Comparison of ENCODE assay signal across 20 mouse cellular contexts in the genomic region with DNA sequence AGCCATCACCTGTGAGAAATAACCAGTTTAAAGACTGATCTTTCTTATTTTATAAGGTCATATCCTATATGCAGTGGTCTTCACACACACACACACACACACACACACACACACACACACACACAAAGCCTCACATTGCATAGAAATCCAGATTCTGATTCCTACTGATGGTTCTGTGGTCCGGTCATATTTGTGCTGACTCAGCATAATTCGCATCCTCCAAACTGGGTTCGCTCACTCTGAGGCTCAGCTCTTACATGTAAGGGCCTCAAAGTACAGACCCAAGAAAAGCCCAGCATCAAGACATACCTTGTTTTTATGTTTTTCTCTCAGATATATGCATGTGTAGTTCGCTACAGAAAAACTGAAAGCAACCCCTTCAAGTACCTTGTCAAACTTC. TPM values are rescaled to one million over a fixed set of nuclear protein-coding genes. Genes with fewer than 3 reads are reported as not detected.
DNase-seq lines count a peak whose midpoint lies in the region; ATAC-seq and TF ChIP-seq lines count a peak whose summit lies in the region.
"Had no signal": no experiment of that assay in that cellular context is flagged by ENCODE, and none has a peak within 500 bp of the region (broad histone marks: within the 10 kb centered on the region; RNA-seq: fewer than 3 reads in every experiment).

No protein-coding gene starts in this region.

- no peaks in the 10 kb centered on the region for H3K9me3 ChIP-seq in liver, embryonic 12.5 days (replicated peaks)
- H3K9me3 ChIP-seq in CH12.LX (replicated peaks; ENCODE audit: low read length), result no peaks in the 10 kb centered on the region
- no peaks in the 10 kb centered on the region for H3K9me3 ChIP-seq in MEL (replicated peaks; ENCODE audit: insufficient read depth, low read length)
- no peaks in the 10 kb centered on the region; the same call in 1 of the 2 replicates for H3K9me3 ChIP-seq in heart, embryonic 12.5 days (replicated peaks)
- H3K9me3 ChIP-seq: embryonic facial prominence, embryonic 10.5 days; embryonic facial prominence, embryonic 12.5 days; forebrain, embryonic 13.5 days; forebrain, embryonic 15.5 days; G1E had no signal

- no peaks in the 10 kb centered on the region for H3K79me2 ChIP-seq in liver, adult 2 months (ENCODE audit: control insufficient read depth, insufficient read depth, low read length)
- H3K79me2 ChIP-seq in CH12.LX (replicated peaks; ENCODE audit: control insufficient read depth, extremely low read depth, insufficient read depth, poor library complexity, severe bottlenecking) (no peaks in the 10 kb centered on the region), MEL (ENCODE audit: control insufficient read depth, insufficient read depth, low read length, poor library complexity) (no peaks in the 10 kb centered on the region)

- H3K36me3 ChIP-seq in liver, adult 2 months (ENCODE audit: control insufficient read depth, insufficient read depth, low read length), result peaks cover 34% of the 10 kb centered on the region
- peaks cover 7% of the 10 kb centered on the region for H3K36me3 ChIP-seq in liver, embryonic 12.5 days
- no peaks in the 10 kb centered on the region for H3K36me3 ChIP-seq in CH12.LX (replicated peaks in 1 of 2; ENCODE audit: control insufficient read depth in 1 of 2, insufficient read depth in 1 of 2, low read length in 1 of 2)
- 0 out of 4 replicates have a peak, but pooled peaks cover 0 to 2% of the 10 kb centered on the region in 2 experiments for H3K36me3 ChIP-seq in MEL (ENCODE audit: control insufficient read depth in 1 of 2, insufficient read depth in 2 of 2, low read length in 2 of 2)
- H3K36me3 ChIP-seq in heart, embryonic 12.5 days, result no peaks in the 10 kb centered on the region
- H3K36me3 ChIP-seq: embryonic facial prominence, embryonic 10.5 days; embryonic facial prominence, embryonic 12.5 days; forebrain, embryonic 15.5 days; G1E had no signal

- H3K4me2 ChIP-seq in liver, embryonic 12.5 days, result no peak overlapping the region
- H3K4me2 ChIP-seq in CH12.LX (ENCODE audit: insufficient read depth, low read depth, poor library complexity, severe bottlenecking), result peak overlapping the region; percentile 42
- no peak overlapping the region for H3K4me2 ChIP-seq in heart, embryonic 12.5 days
- H3K4me2 ChIP-seq: embryonic facial prominence, embryonic 12.5 days; forebrain, embryonic 13.5 days; forebrain, embryonic 15.5 days had no signal

- DNase-seq in liver, adult 2 months (ENCODE audit: extremely low read depth, low read depth, low spot score), result peak; percentile 42
- DNase-seq in CH12.LX (ENCODE audit: extremely low read depth) (no peak), MEL (ENCODE audit: low read depth, low spot score) (no peak)
- DNase-seq: adrenal gland, adult 2 months; adrenal gland, postnatal 10 days; adrenal gland, postnatal 25 days; B cell, adult 2 months; cerebellum, adult 11 months; cerebellum, adult 18-20 months; cerebellum, adult 8-10 months; cerebellum, postnatal 25 days; forebrain, postnatal 0 days had no signal

- no peak for TF ChIP-seq CTCF in liver, adult 2 months (IDR thresholded peaks at IDR 0.05; ENCODE audit: low read depth, low read length)
- TF ChIP-seq CTCF in CH12.LX (conservative IDR thresholded peaks at IDR 0.05 in 1 of 2, IDR thresholded peaks at IDR 0.05 in 1 of 2; ENCODE audit: low read depth in 2 of 2, low read length in 2 of 2), result no peak
- TF ChIP-seq CTCF in MEL (IDR thresholded peaks at IDR 0.05 in 2 of 3, conservative IDR thresholded peaks at IDR 0.05 in 1 of 3; ENCODE audit: control insufficient read depth in 1 of 3, insufficient read depth in 1 of 3, low read depth in 2 of 3, low read length in 3 of 3, poor library complexity in 1 of 3, severe bottlenecking in 1 of 3), result no peak

- no peak for TF ChIP-seq POLR2A in liver, adult 2 months (IDR thresholded peaks at IDR 0.05; ENCODE audit: extremely low read depth, insufficient read depth, low read length)
- no peak for TF ChIP-seq POLR2A in CH12.LX (IDR thresholded peaks at IDR 0.05; ENCODE audit: low read depth, low read length)
- TF ChIP-seq POLR2A in MEL (IDR thresholded peaks at IDR 0.05; ENCODE audit: control insufficient read depth in 1 of 2, insufficient read depth in 1 of 2, low read depth in 1 of 2, low read length in 2 of 2, poor library complexity in 1 of 2), result no peak

- dilution Hi-C loops in CH12.LX (cut with MboI; ENCODE audit: extremely low pct_ligation_motif_present, extremely low pct_unique_long_range_greater_than_20kb, low sequenced_read_pairs), result no loop called here

- no peak for TF ChIP-seq RAD21 in CH12.LX (IDR thresholded peaks at IDR 0.05; ENCODE audit: low read depth, low read length)
- TF ChIP-seq RAD21 in MEL (IDR thresholded peaks at IDR 0.05; ENCODE audit: low read depth, low read length), result no peak

- H3K27me3 ChIP-seq in liver, adult 2 months (ENCODE audit: control insufficient read depth, insufficient read depth, low read length), result no peaks in the 10 kb centered on the region
- H3K27me3 ChIP-seq in liver, embryonic 12.5 days (replicated peaks), result no peaks in the 10 kb centered on the region
- H3K27me3 ChIP-seq in CH12.LX (replicated peaks), result no peaks in the 10 kb centered on the region
- H3K27me3 ChIP-seq in MEL (ENCODE audit: control insufficient read depth in 1 of 2, insufficient read depth in 2 of 2, low read length in 2 of 2), result no peaks in the 10 kb centered on the region
- H3K27me3 ChIP-seq in heart, embryonic 12.5 days (replicated peaks), result no peaks in the 10 kb centered on the region
- H3K27me3 ChIP-seq: embryonic facial prominence, embryonic 12.5 days; forebrain, embryonic 13.5 days; forebrain, embryonic 15.5 days had no signal

- no peak overlapping the region for H3K4me3 ChIP-seq in liver, adult 2 months (ENCODE audit: insufficient read depth, low read depth, low read length)
- H3K4me3 ChIP-seq in liver, embryonic 12.5 days, result no peak overlapping the region
- H3K4me3 ChIP-seq in CH12.LX (replicated peaks in 1 of 3; ENCODE audit: low read depth in 2 of 3, low read length in 2 of 3, poor library complexity in 1 of 3) (no peak overlapping the region), MEL (ENCODE audit: control insufficient read depth in 1 of 2, insufficient read depth in 1 of 2, low read depth in 2 of 2, low read length in 2 of 2) (no peak overlapping the region)
- H3K4me3 ChIP-seq in heart, embryonic 12.5 days, result no peak overlapping the region
- H3K4me3 ChIP-seq: embryonic facial prominence, embryonic 10.5 days; embryonic facial prominence, embryonic 12.5 days; forebrain, embryonic 13.5 days; forebrain, embryonic 15.5 days had no signal

- TF ChIP-seq EP300 in CH12.LX (IDR thresholded peaks at IDR 0.05; ENCODE audit: low read length) (no peak), MEL (IDR thresholded peaks at IDR 0.05; ENCODE audit: low read depth in 1 of 2, low read length in 2 of 2) (no peak)

- no peak overlapping the region for H3K9ac ChIP-seq in liver, adult 2 months (ENCODE audit: low read depth, low read length)
- no peak overlapping the region for H3K9ac ChIP-seq in liver, embryonic 12.5 days
- H3K9ac ChIP-seq in CH12.LX (ENCODE audit: insufficient read depth, low read depth), result no peak overlapping the region
- no peak overlapping the region for H3K9ac ChIP-seq in MEL (ENCODE audit: control insufficient read depth, low read depth, low read length, poor library complexity, severe bottlenecking)
- H3K9ac ChIP-seq in heart, embryonic 12.5 days, result no peak overlapping the region
- H3K9ac ChIP-seq: embryonic facial prominence, embryonic 12.5 days; forebrain, embryonic 13.5 days; forebrain, embryonic 15.5 days; forebrain, postnatal 0 days had no signal

- H3K27ac ChIP-seq in liver, adult 2 months (replicated peaks; ENCODE audit: insufficient read depth, low read depth, low read length), result no peak overlapping the region
- no peak overlapping the region for H3K27ac ChIP-seq in liver, embryonic 12.5 days
- no peak overlapping the region for H3K27ac ChIP-seq in CH12.LX (ENCODE audit: insufficient read depth, low read depth)
- H3K27ac ChIP-seq in MEL (ENCODE audit: control insufficient read depth, low read depth, low read length), result no peak overlapping the region
- no peak overlapping the region for H3K27ac ChIP-seq in heart, embryonic 12.5 days (ENCODE audit: poor library complexity, severe bottlenecking)
- H3K27ac ChIP-seq: embryonic facial prominence, embryonic 10.5 days; embryonic facial prominence, embryonic 12.5 days; forebrain, embryonic 13.5 days; forebrain, embryonic 15.5 days had no signal

- 85% methylated on average over 4 of the region's 4 CpGs for WGBS in liver, adult 2 months
- 73% methylated on average over 4 of the region's 4 CpGs for WGBS in liver, embryonic 12.5 days (ENCODE audit: insufficient replicate concordance)
- 86% methylated on average over 4 of the region's 4 CpGs for WGBS in heart, embryonic 12.5 days

- in situ Hi-C loops in CH12.LX (cut with MboI; ENCODE audit: low pct_ligation_motif_present, low pct_unique_long_range_greater_than_20kb, low sequenced_read_pairs), result loop anchor here (10.0 kb wide), 2 partner anchors 193 to 413 kb away; partner anchors contain the start of genes Ap4e1 and Usp50

- no peak for ATAC-seq in liver, embryonic 12.5 days
- no peak for ATAC-seq in heart, embryonic 12.5 days (ENCODE audit: insufficient number of reproducible peaks, low FRiP score)
- ATAC-seq: CD4-positive, CD25-positive, alpha-beta regulatory T cell, adult 4 months; forebrain, embryonic 13.5 days; forebrain, embryonic 15.5 days; forebrain, postnatal 0 days had no signal

- peaks cover 3% of the 10 kb centered on the region; the same call in 1 of the 2 replicates for H3K4me1 ChIP-seq in liver, adult 2 months (ENCODE audit: control insufficient read depth, insufficient read depth, low read length)
- H3K4me1 ChIP-seq in liver, embryonic 12.5 days, result no peaks in the 10 kb centered on the region
- H3K4me1 ChIP-seq in CH12.LX (ENCODE audit: control insufficient read depth in 1 of 2, insufficient read depth in 2 of 2) (no peaks in the 10 kb centered on the region), MEL (ENCODE audit: control insufficient read depth in 1 of 2, insufficient read depth in 2 of 2, low read length in 2 of 2) (no peaks in the 10 kb centered on the region)
- H3K4me1 ChIP-seq in heart, embryonic 12.5 days (replicated peaks), result no peaks in the 10 kb centered on the region
- H3K4me1 ChIP-seq: embryonic facial prominence, embryonic 10.5 days; embryonic facial prominence, embryonic 12.5 days; forebrain, embryonic 13.5 days had no signal

RNA-seq across cellular contexts. Expression of gene Hdc, which starts 27.8 kb away (rescaled TPM):
- 1.1 and 1.8 TPM in 2 replicates for total RNA-seq in liver, adult 2 months (2014; rRNA removed)
- 0.97 and 1.7 TPM in 2 replicates for polyA plus RNA-seq in liver, adult 2 months (2012; rRNA removed)
- 6.1 and 6.5 TPM in 2 replicates for polyA plus RNA-seq in liver, embryonic 12.5 days (2016; fragmentation: Nextera tagmentation; extraction: Ambion mirVana)
- 0.80 and 1.8 TPM in 2 replicates for total RNA-seq in CH12.LX (2012; rRNA removed)
- total RNA-seq in CH12.LX (2014; rRNA removed), result 1.5 and 2.9 TPM in 2 replicates
- polyA plus RNA-seq in CH12.LX (2012; ENCODE audit: insufficient read length, low read depth), result 1.1 and 1.6 TPM in 2 replicates
- 2.2 and 2.8 TPM in 2 replicates for total RNA-seq in MEL (2012; rRNA removed)
- polyA plus RNA-seq in MEL (2012; ENCODE audit: insufficient read depth in 1 of 2, insufficient read length in 2 of 2, low read depth in 1 of 2, low replicate concordance in 2 of 2, missing spikeins in 1 of 2), result 1 to 10 TPM in 1 of 2 experiments, not detected in 1; 5.5 TPM
- 3.1 and 3.4 TPM in 2 replicates for polyA plus RNA-seq in heart, embryonic 12.5 days (2016; fragmentation: Nextera tagmentation; extraction: Ambion mirVana)

RNA-seq across cellular contexts. Expression of gene Slc27a2, which starts 39.1 kb away (rescaled TPM):
- 1,190 and 1,397 TPM in 2 replicates for total RNA-seq in liver, adult 2 months (2014; rRNA removed)
- polyA plus RNA-seq in liver, adult 2 months (2012; rRNA removed), result 912 and 1,036 TPM in 2 replicates
- polyA plus RNA-seq in liver, embryonic 12.5 days (2016; fragmentation: Nextera tagmentation; extraction: Ambion mirVana), result 53.1 and 56.3 TPM in 2 replicates
- total RNA-seq in CH12.LX (2012; rRNA removed) (not detected in 2 replicates), CH12.LX (2014; rRNA removed) (not detected in 2 replicates), MEL (2012; rRNA removed) (not detected in 2 replicates)
- polyA plus RNA-seq in CH12.LX (2012; ENCODE audit: insufficient read length, low read depth) (not detected in 2 replicates), MEL (2012; ENCODE audit: insufficient read depth in 1 of 2, insufficient read length in 2 of 2, low read depth in 1 of 2, low replicate concordance in 2 of 2, missing spikeins in 1 of 2) (not detected)
- 0.17 and 0.86 TPM in 2 replicates for polyA plus RNA-seq in heart, embryonic 12.5 days (2016; fragmentation: Nextera tagmentation; extraction: Ambion mirVana)
- polyA plus RNA-seq: CD4-positive, CD25-positive, alpha-beta regulatory T cell, adult 4 months; G1E had no signal

Comparison
In these comparisons a context has a peak if more than half of its experiments do, and no peak if none do; other contexts are left out.
1. RNA of gene Slc27a2, which starts 39.1 kb away (polyA plus RNA-seq): 912 to 1,036 TPM in liver, adult 2 months and 53.1 to 56.3 TPM in liver, embryonic 12.5 days; 0.17 to 0.86 TPM in heart, embryonic 12.5 days, not detected in MEL and not detected in CH12.LX; every median in the first group is over 10 times any median in the second.